9 mouse cellular contexts compared by ENCODE assay signal in the genomic region with DNA sequence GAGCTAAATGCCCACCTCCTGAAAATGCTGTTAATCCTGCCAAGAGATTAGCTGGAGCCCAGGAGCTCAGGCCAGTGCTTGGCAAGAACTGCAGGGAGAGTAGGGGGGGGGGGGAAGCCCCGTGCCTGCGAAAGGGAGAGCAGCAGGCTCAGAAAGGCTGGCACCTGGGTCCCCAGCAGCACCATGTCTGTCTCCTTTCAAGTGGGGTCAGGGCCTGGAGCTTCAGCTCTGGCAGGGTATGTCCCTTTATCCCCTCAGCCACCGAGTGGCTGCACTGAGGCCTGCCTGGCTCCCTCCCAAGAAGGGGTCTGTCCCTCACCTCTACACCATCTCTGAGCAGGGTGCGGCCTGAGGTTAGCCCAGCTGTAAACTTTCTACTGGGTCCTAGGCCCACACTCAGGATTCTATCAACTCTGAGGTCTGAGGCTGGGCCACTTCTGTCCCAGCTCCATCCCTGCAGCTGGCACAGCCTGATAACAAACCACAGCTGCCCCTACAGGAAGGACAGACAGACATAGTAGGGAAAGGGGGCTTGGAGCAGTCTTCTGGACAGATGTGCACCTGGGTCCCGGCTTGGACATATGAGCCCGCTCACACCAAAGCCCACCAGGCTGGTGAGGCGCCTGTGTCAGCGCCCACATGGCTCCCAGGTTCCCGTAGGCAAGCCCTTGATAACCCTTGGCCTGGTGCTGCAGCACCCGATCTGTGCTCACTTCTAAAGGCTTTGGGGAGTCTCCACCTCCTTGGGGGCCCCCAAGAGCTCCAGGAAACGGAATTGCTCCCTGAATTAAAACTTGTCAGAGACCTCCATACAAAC. TPM values are rescaled to one million over a fixed set of nuclear protein-coding genes. Genes with fewer than 3 reads are reported as not detected.
DNase-seq lines count a peak whose midpoint lies in the region; ATAC-seq lines count a peak whose summit lies in the region.
"Had no signal": no experiment of that assay in that cellular context is flagged by ENCODE, and none has a peak within 500 bp of the region (broad histone marks: within the 10 kb centered on the region; RNA-seq: fewer than 3 reads in every experiment).

No protein-coding gene starts in this region.

- ATAC-seq in kidney, embryonic 15.5 days (replicated peaks; ENCODE audit: low FRiP score), result no peak
- no peak for ATAC-seq in hindbrain, embryonic 13.5 days (ENCODE audit: low FRiP score)
- no peak for ATAC-seq in midbrain, embryonic 14.5 days (ENCODE audit: low FRiP score, low TSS enrichment)
- ATAC-seq: Patski had no signal

- H3K4me2 ChIP-seq in kidney, embryonic 15.5 days, result peak overlapping the region; percentile 8; the same call in 1 of the 2 replicates
- no peak overlapping the region for H3K4me2 ChIP-seq in hindbrain, embryonic 13.5 days
- peak overlapping the region; percentile 6 for H3K4me2 ChIP-seq in midbrain, embryonic 14.5 days (ENCODE audit: low read length)

- H3K27me3 ChIP-seq in kidney, embryonic 15.5 days, result peaks cover 22% of the 10 kb centered on the region
- H3K27me3 ChIP-seq in hindbrain, embryonic 13.5 days, result peaks cover 22% of the 10 kb centered on the region
- H3K27me3 ChIP-seq in midbrain, embryonic 14.5 days (ENCODE audit: control insufficient read depth, insufficient read depth, low read length), result peaks cover 19% of the 10 kb centered on the region
- H3K27me3 ChIP-seq: Patski had no signal

- H3K9me3 ChIP-seq in kidney, embryonic 15.5 days (replicated peaks), result no peaks in the 10 kb centered on the region
- no peaks in the 10 kb centered on the region for H3K9me3 ChIP-seq in hindbrain, embryonic 13.5 days
- no peaks in the 10 kb centered on the region for H3K9me3 ChIP-seq in midbrain, embryonic 14.5 days (ENCODE audit: control insufficient read depth, low read length)

- no peak overlapping the region for H3K27ac ChIP-seq in kidney, embryonic 15.5 days
- H3K27ac ChIP-seq in hindbrain, embryonic 13.5 days, result 0 out of 2 replicates have a peak overlapping the region, but pooled peaks have one; percentile 18
- peak overlapping the region; percentile 1; the same call in 1 of the 2 replicates for H3K27ac ChIP-seq in midbrain, embryonic 14.5 days (replicated peaks; ENCODE audit: low read depth, low read length)

- peaks cover 54% of the 10 kb centered on the region for H3K4me1 ChIP-seq in kidney, embryonic 15.5 days
- H3K4me1 ChIP-seq in hindbrain, embryonic 13.5 days (replicated peaks), result peaks cover 50% of the 10 kb centered on the region
- H3K4me1 ChIP-seq in midbrain, embryonic 14.5 days (ENCODE audit: control insufficient read depth, insufficient read depth, low read length), result peaks cover 25% of the 10 kb centered on the region

- H3K36me3 ChIP-seq in kidney, embryonic 15.5 days, result peaks cover 27% of the 10 kb centered on the region
- H3K36me3 ChIP-seq in hindbrain, embryonic 13.5 days, result peaks cover 29% of the 10 kb centered on the region
- H3K36me3 ChIP-seq in midbrain, embryonic 14.5 days (ENCODE audit: control insufficient read depth, insufficient read depth, low read length), result peaks cover 21% of the 10 kb centered on the region

- no peak for DNase-seq in kidney, adult 18-20 months
- DNase-seq in c-Kit-positive CD71-positive TER-119-positive erythroid progenitor cells, embryonic 14.5 days (ENCODE audit: low spot score), result peak; percentile 69
- peak; percentile 47 for DNase-seq in midbrain, embryonic 14.5 days
- no peak for DNase-seq in gastrocnemius, adult 18-20 months (ENCODE audit: low spot score)
- DNase-seq in frontal cortex, postnatal 36 days (ENCODE audit: low spot score in 2 of 2), result no peak
- no peak for DNase-seq in layer of hippocampus, adult 11-12 months (ENCODE audit: low spot score)

- H3K4me3 ChIP-seq in kidney, embryonic 15.5 days (replicated peaks), result no peak overlapping the region
- H3K4me3 ChIP-seq in hindbrain, embryonic 13.5 days, result no peak overlapping the region
- H3K4me3 ChIP-seq in midbrain, embryonic 14.5 days (replicated peaks; ENCODE audit: low read depth, low read length), result no peak overlapping the region

- no peak overlapping the region for H3K9ac ChIP-seq in kidney, embryonic 15.5 days
- peak overlapping the region; percentile 53 for H3K9ac ChIP-seq in hindbrain, embryonic 13.5 days
- peak overlapping the region; percentile 16; the same call in 1 of the 2 replicates for H3K9ac ChIP-seq in midbrain, embryonic 14.5 days (replicated peaks; ENCODE audit: low read length)

- WGBS in kidney, embryonic 15.5 days, result 73% methylated on average over 11 of the region's 11 CpGs
- 76% methylated on average over 11 of the region's 11 CpGs for WGBS in hindbrain, embryonic 13.5 days
- WGBS in midbrain, embryonic 14.5 days, result 67% methylated on average over 10 of the region's 11 CpGs

RNA-seq across cellular contexts. Expression of a gene that starts 2.4 kb away (rescaled TPM):
- polyA plus RNA-seq in kidney, embryonic 15.5 days (2015; fragmentation: Nextera tagmentation; extraction: Ambion mirVana), result 0.71 and 1.2 TPM in 2 replicates
- 2.1 and 2.3 TPM in 2 replicates for polyA plus RNA-seq in hindbrain, embryonic 13.5 days (2015; fragmentation: Nextera tagmentation; extraction: Ambion mirVana)
- polyA plus RNA-seq in midbrain, embryonic 14.5 days (2014; fragmentation: Nextera tagmentation; extraction: Ambion mirVana), result 2.4 and 2.9 TPM in 2 replicates
- under 1 TPM; 0.21 TPM for total RNA-seq in gastrocnemius, adult 18-20 months (2021)

RNA-seq across cellular contexts. Expression of a gene that starts 3.7 kb away (rescaled TPM):
- polyA plus RNA-seq in kidney, embryonic 15.5 days (2015; fragmentation: Nextera tagmentation; extraction: Ambion mirVana), result 0.96 and 14.1 TPM in 2 replicates
- 20.6 and 22.0 TPM in 2 replicates for polyA plus RNA-seq in hindbrain, embryonic 13.5 days (2015; fragmentation: Nextera tagmentation; extraction: Ambion mirVana)
- polyA plus RNA-seq in midbrain, embryonic 14.5 days (2014; fragmentation: Nextera tagmentation; extraction: Ambion mirVana), result 3.5 and 8.6 TPM in 2 replicates
- not detected for total RNA-seq in gastrocnemius, adult 18-20 months (2021)
- polyA plus RNA-seq: Patski had no signal

RNA-seq across cellular contexts. Expression of a gene that starts 5.6 kb away (rescaled TPM):
- 59.6 and 70.7 TPM in 2 replicates for polyA plus RNA-seq in kidney, embryonic 15.5 days (2015; fragmentation: Nextera tagmentation; extraction: Ambion mirVana)
- polyA plus RNA-seq in hindbrain, embryonic 13.5 days (2015; fragmentation: Nextera tagmentation; extraction: Ambion mirVana), result 55.3 and 58.3 TPM in 2 replicates
- polyA plus RNA-seq in midbrain, embryonic 14.5 days (2014; fragmentation: Nextera tagmentation; extraction: Ambion mirVana), result 57.2 and 58.8 TPM in 2 replicates
- total RNA-seq in gastrocnemius, adult 18-20 months (2021), result 10 to 100 TPM; 31.2 to 32.8 TPM

RNA-seq across cellular contexts. Expression of a gene that starts 6.7 kb away (rescaled TPM):
- polyA plus RNA-seq in kidney, embryonic 15.5 days (2015; fragmentation: Nextera tagmentation; extraction: Ambion mirVana), result 142 and 155 TPM in 2 replicates
- 243 and 256 TPM in 2 replicates for polyA plus RNA-seq in hindbrain, embryonic 13.5 days (2015; fragmentation: Nextera tagmentation; extraction: Ambion mirVana)
- 220 and 229 TPM in 2 replicates for polyA plus RNA-seq in midbrain, embryonic 14.5 days (2014; fragmentation: Nextera tagmentation; extraction: Ambion mirVana)
- 100 to 1,000 TPM; 114 to 115 TPM for total RNA-seq in gastrocnemius, adult 18-20 months (2021)

RNA-seq across cellular contexts. Expression of a gene that starts 12.5 kb away (rescaled TPM):
- 7.3 and 7.4 TPM in 2 replicates for polyA plus RNA-seq in kidney, embryonic 15.5 days (2015; fragmentation: Nextera tagmentation; extraction: Ambion mirVana)
- polyA plus RNA-seq in hindbrain, embryonic 13.5 days (2015; fragmentation: Nextera tagmentation; extraction: Ambion mirVana), result 3.5 and 4.0 TPM in 2 replicates
- polyA plus RNA-seq in midbrain, embryonic 14.5 days (2014; fragmentation: Nextera tagmentation; extraction: Ambion mirVana), result 2.4 and 4.0 TPM in 2 replicates
- total RNA-seq in gastrocnemius, adult 18-20 months (2021), result 1 to 10 TPM; 1.5 to 1.7 TPM

Comparison
In these comparisons a context has a peak if more than half of its experiments do, and no peak if none do; other contexts are left out.
1. DNase-seq: peak in c-Kit-positive CD71-positive TER-119-positive erythroid progenitor cells, embryonic 14.5 days (single experiment) and midbrain, embryonic 14.5 days (single experiment); none in kidney, adult 18-20 months (single experiment), gastrocnemius, adult 18-20 months (single experiment), frontal cortex, postnatal 36 days (0 of 2) and layer of hippocampus, adult 11-12 months (single experiment).